Mouse (Mus musculus): Measurements from ENCODE around the gene Gpr176.

Gpr176 gene

DNA sequence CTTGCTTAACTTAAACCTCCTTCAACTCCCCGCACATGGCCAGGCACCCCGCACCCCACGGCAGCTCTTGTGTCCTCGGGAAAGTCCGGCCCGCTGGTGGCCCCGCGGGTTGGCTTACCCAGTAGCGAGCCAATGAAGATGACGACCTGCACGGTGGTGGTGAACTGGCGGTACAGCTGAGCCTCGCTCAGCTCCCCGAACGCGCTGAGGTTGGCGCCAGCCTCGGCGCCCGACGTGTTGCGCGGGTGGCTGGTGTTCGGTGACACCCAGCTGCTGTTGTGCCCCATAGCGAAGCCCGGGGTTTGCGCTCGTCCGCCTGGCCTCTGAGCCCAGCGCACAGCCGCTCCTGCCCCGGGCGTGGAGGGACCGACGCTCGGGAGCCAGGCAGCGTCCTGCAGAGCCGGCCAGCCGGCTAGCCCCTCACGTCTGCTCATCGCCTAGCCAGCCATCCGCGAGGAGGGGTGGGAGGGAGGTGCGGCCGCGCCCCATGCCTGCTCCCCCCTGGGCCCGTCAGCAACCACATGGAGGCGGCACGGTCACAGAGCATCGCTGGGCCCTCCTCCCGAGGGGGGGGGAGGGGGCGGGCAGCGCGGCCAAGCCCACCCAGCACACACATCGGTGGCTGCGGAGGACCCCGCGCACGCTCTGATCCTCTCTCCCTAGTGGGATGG is at the start of gene Gpr176:
Gpr176 (minus strand) TSS at position 519 of the 671 bp plus-strand sequence.
- peak; percentile 1 to 16 for DNase-seq (ENCODE audit: low read depth in 2 of 2, low spot score in 2 of 2)

DNA sequence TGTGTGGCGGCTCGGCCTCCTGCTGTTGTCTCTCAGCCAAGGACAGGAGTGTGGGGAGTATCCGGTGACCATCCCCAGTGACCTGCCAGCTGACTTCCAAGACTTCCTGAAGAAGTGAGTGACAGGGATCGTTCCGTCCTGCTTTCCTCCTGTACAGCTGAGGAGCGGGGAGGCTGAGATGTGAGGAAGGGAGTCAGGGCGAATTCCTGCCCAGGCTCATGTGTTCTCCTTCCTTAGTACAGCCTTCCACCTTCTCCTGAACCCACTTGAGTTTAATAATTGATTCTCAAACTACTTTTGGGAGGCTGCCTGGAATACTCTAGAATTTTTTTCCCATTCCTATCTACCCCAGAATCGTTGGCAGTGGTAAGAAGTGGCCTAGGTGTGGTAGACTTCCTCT is 49.2 kb upstream of the Gpr176 start:
- no peak for DNase-seq (ENCODE audit: low read depth in 2 of 2, low spot score in 2 of 2)

DNA sequence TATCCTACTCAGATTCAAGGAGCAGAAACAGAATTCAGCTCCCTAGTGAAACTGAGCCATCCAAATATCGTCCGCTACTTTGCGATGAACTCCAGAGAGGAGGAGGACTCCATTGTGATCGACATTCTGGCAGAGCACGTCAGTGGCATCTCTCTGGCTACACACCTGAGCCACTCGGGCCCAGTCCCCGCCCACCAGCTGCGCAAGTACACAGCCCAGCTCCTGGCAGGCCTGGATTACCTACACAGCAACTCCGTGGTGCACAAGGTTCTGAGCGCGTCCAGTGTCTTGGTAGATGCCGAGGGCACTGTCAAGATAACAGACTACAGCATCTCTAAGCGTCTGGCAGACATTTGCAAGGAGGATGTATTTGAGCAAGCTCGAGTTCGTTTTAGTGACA is 48.7 kb upstream of the Gpr176 start:
- DNase-seq (ENCODE audit: low read depth in 2 of 2, low spot score in 2 of 2): no peak

DNA sequence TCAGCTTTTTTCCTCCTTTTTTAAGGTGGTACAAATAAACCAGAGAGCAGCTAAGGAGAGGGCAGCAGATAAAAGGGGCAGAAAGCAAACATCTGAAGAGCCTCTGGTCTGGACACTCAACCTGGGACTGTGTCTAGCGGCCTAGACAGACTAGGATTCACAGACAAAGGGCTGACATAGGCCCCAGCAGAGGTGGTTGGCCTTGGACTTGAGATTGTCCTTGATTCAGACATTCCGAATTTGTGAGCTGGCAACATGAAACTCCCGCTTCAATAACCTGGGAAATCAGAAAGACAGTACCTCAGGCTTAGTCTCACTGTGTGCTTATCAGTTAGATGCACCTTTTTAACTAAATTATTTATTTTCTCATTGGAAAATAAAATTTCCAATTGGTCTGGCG is 44.9 kb upstream of the Gpr176 start:
- no peak for DNase-seq (ENCODE audit: low read depth in 2 of 2, low spot score in 2 of 2)

DNA sequence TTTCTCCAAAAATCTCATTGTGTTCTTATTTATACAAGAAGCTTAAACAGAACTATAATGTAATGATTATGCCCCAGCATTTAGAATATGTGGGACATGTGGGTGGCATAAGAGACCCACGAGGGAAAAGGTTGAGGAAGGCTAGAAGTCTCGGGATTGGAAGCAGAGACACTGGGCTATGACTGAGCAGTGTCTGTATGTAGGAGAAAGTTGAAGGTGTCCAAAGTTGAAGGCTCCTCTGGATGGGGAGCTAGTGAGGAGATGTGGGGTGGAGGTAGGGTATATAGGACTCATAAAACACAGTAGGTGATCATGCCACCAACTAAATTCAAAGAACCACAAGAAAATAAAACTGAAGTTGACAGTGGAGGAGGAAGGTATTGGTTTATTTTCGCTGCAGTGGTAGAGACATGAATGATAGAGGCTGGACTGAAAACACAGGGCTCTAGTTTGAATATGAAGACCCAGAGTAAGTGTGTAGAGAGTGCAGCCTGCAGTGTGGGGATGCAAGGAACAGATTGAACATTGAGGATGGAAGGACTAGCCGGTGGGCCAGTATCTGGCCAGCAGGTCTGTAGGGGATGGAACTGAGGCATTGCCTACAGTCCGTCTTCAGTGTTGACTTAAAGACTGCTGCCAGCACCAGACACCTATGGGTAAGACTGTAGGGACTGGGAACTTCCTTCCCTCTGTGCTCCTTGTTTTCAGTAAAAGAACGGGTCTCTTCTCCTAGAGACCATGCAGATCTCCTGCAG is 42.6 kb upstream of the Gpr176 start:
- no peak for DNase-seq (ENCODE audit: low read depth in 2 of 2, low spot score in 2 of 2)

DNA sequence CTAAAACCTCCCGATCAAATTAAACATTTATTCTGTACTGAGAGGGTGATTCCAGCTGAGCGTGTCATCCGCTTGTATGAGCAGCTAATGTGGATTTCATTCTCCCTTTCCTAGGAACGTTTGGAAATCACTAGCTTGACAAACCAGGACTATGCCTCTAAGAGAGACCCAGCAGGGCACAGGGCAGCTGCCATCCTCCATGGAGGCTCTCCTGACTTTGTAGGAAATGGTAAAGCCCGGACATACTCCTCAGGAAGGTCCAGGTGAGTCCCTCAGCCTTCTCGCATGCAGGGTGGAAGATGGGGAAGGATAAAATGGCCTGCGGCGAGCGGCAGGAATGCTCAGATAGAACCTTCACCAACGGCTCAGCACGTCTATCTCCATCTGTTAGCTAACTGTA is 39.6 kb upstream of the Gpr176 start:
- no peak for DNase-seq (ENCODE audit: low read depth in 2 of 2, low spot score in 2 of 2)

DNA sequence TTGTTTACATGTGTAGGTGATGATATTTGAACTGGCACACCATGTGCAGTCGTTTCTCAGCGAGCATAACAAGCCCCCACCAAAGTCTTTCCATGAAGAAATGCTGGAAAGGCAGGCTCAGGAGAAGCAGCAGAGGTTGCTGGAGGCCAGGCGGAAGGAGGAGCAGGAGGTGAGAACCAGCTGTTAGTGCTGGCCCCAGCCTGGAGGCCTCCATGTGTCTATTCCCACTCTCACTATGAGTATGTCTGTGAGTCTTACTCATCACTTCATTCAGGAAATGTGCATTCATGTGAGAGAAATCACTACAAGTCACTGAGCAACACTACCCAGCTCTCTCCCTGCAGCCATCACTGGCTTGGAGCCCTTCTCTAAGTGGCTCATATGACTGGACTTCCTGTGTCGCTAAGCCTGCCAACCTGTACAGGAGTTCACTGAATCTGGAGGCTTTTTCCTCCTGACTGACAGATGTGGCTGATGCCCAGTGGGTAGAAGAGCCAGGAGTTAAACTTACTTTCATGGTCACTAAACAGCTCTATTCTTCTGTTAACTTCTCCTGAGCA is 35.2 kb upstream of the Gpr176 start:
- DNase-seq (ENCODE audit: low read depth in 2 of 2, low spot score in 2 of 2): no peak

DNA sequence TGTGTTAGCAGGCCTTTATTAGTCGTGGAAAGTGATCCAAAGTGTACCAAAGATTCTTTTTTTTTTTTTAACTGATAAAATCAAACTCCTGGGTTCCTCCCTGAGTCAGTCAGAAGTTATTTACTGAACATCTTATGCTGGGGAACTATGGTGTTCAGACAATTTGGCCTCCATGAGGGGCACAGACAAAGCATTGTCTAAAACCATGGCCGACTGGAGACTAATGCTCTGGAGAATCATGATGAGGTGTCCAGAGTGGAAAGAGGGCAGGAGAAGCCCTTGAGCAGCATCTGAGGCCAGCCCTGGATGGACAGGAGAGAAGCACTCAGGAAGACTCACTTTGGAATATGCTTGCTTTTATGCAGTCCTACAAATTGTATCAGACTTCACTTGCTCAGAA is 33.6 kb upstream of the Gpr176 start:
- DNase-seq (ENCODE audit: low read depth in 2 of 2, low spot score in 2 of 2): no peak

DNA sequence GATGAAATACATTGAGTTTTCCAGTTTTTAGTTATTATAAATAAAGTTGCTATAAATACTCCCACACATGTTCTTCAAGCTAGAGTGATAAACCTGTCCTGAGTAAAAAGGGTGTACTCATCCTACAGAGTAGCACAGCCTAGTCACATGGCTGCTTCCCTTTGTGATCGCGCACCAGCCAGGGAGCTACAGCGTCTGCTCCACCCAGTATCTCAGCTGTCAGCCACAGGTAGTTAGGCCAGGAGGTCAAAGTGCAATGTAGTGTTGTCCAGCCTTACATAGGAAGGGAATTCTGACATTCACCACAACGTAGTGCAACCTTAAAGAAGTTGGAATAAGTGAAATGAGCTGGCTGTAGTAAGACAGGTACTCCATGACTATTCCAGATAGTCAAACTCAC is 32.3 kb upstream of the Gpr176 start:
- no peak for DNase-seq (ENCODE audit: low read depth in 2 of 2, low spot score in 2 of 2)

DNA sequence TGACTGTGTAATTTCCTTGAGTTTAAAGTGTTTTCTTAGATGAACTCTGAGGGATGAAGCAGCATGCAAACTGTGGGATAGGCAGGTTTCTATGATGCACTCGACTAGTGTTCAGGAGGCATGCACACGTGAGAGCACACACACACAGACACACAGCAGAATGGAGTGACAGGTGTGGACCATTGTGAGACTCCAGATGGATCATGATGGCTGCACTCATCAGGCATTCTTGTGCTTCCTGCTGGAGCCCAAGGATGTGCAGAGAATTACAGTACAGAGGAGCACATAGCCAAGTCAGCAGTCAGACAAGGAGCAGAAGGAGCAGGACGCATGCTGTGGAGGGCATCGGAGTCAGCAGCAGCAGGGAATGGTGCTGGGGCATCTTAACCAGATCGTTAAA is 31.1 kb upstream of the Gpr176 start:
- no peak for DNase-seq (ENCODE audit: low read depth in 2 of 2, low spot score in 2 of 2)

DNA sequence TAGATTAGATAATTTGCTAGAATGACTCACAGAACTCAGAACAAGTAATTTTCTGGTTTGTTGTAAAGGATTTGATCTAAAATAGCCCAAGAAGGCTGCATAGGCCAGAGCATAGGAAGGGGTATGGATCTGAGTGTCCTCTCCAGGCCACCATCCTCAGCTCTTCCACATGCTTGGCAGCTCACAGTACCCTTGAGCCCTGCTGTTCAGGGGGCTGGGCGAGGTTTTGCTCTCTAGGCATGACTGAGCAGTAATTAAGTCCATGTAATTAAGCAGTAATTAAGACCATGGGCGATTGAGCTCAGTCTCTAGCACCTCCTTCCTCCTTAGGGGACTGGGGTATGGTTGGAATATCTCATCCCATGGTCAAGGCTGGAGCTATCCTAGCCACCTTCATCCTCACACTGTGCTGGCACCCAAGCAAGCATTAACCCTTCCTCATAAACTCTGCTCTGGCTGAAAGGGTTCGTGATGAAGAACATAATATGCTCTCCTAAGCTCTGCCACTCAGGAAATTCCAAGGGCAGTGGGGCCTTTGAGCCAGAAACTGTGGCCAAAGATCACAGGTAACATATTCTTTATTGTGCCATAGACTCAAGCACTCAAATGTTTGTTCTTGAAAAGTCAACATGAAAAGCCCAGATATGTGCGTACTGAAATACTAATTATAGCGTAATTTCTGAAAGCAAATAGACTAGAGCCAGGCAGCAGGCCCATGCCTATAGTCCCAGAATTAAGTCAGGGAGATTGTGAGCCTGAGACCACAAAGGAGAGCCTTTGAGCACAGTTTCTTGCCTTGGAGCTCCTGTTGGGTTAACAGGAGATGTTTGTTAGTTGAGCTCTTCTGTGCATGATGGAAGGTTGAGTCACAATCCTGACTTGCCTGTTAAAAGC is 28.9 kb upstream of the Gpr176 start:
- DNase-seq (ENCODE audit: low read depth in 2 of 2, low spot score in 2 of 2): no peak

DNA sequence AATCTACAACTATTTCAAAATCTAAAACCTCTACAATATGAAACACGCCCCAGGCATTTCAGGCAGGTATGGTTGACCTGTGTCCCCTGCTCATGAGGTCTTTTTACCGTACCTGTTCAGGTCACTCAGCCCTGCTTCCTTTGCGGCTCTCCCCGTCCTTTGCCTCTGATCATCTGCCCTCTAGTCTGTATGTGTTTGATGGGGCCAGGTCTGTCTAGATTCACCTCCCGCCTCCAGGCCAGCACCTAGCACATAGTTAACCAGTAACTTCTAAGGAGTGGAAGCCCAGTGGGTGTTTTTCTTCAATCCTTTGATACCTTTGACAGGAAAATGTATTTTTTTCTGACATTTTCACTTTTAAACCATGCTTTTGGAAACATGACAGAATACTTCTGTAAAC is 26.5 kb upstream of the Gpr176 start:
- no peak for DNase-seq (ENCODE audit: low read depth in 2 of 2, low spot score in 2 of 2)

DNA sequence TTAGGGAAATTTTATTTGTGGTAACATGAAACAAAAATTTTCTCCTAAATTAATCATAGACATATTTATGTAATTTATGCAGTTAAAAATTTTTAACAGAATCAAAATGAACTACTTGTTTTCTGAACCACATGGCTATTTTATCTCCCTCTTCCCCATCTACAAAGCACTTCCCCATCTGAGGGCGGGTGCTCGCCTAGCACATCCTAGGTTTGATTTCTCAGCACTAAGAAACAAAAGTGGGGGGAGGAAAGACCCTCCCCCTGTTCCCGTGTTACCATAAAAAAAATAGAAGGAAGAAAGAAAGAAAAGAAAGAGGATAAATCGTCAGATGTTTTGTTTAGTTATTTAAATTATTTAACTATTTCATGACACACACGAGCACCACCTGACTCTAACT is 18.0 kb upstream of the Gpr176 start:
- no peak for DNase-seq (ENCODE audit: low read depth in 2 of 2, low spot score in 2 of 2)

DNA sequence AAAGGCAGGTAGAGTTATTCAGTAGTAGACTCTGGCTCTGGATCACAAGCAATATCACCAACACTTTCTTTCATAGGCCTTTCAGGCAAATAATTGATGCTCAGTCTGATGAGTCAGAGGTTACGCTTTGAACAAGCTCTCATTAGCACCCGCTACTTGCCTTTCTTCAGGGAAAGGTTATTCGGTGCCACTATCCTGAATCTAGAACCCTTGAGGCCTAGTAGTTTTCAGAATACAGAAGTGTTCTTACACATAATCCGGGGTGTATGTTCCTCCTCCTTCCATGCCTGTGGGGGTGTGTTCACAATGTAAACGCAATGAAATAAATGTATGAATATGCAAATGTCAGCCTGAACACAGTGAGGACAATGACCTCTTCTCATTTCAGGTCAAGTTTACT is 16.9 kb upstream of the Gpr176 start:
- no peak for DNase-seq (ENCODE audit: low read depth in 2 of 2, low spot score in 2 of 2)

DNA sequence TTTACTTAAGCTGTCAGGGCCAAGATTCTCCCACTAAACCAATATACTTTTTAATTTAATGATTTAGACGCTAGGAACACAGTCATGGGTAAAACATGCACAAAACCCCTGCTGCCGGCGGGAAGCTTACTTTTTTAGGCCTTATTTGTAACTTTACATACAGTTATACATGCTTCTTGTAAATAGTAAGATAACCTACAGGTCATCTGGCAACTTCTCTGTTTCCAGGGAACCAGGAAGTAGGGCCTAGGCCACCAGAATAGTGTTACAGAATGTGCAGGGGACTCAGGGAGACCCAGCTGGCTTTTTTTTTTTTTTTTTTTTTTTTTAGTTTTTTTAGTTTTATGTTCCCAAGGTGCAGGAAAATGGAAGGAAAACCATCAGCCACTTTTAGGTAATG is 16.4 kb upstream of the Gpr176 start:
- DNase-seq (ENCODE audit: low read depth in 2 of 2, low spot score in 2 of 2): no peak

DNA sequence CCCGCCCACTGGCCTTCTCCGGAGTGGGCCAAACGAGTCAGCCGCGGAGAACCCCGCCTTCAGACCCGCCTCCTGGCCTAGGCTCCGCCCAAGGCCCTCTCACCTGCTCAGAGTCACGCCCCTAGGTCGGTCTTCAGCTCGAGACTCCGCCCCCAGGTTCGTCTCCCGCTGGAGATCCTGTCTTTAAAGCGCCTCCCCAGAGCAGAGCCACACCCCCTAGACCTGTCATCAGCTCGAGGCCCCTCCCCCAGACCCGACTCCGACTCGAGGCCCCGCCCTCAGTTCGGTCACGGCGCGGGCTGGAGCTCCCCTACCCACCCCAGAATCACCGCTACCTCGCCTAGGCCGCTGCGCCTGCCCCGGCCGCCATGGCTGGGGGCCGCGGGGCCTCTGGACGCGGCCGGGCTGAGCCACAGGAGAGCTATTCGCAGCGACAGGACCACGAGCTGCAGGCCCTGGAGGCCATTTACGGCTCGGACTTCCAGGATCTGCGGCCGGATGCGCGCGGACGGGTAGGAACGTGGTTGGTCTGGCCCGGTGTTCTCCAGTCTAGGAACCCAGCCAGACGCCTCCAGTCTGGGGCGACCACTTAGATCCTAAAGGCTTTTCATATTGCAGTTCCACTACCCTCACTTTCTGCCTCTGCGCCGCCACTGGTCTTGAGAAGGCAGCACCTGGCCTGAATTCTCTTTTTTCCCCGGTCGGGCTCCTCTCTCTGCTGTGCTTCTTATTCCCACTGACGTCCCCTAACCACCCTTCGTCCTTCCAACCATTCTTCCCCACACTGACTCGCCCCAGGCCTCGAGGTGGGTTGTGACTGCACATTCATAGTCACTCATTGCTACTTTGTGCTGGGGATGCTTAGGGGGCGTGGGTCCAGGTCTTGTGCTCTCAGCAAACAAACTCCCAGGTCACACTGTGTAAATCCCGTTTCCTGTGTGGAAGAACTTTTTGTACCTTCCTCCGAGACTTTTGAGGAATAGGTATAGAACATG is 15.4 kb upstream of the Gpr176 start, which contains the start of gene Eif2ak4:
Eif2ak4 (plus strand) TSS at position 278 of the 995 bp plus-strand sequence.
- DNase-seq (ENCODE audit: low read depth in 2 of 2, low spot score in 2 of 2): peak; percentile 99

DNA sequence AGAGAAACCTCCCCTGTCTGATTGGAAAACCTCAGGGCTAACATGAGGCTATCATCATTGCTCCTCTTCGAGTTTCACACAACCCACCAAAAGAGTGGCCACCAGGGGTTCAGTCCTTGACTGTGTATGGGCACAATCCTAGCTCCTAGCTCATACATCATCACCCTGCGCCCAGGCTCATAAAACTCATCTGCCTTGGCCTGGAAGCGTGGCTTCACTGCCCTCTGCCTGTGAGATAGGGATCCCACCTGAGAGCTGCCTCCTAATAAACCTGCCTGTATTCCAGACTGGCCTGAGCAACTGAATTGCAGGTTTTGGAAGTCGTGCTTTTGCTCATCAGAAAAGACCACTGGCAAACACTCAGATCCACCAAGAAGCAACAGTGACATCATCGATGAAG is 10.2 kb upstream of the Gpr176 start:
- DNase-seq (ENCODE audit: low read depth in 2 of 2, low spot score in 2 of 2): no peak

DNA sequence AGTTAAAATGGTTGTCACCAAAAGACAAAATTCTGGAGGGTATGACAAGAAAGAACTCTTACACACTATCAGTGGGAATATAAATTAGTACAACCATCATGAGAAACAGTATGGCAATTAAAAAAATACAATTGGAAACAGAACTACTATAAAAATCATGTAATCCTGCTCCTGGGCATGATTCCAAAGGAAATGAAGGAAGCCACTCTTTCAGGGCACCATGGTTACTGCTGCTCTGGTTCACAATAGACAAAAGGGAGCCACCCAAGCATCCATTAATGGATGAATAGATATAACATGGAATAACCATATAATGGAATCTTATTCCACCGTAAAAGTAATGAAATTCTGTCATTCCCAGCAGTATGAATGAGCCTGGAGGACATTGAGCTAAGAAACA is 6.5 kb upstream of the Gpr176 start:
- no peak for DNase-seq (ENCODE audit: low read depth in 2 of 2, low spot score in 2 of 2)

DNA sequence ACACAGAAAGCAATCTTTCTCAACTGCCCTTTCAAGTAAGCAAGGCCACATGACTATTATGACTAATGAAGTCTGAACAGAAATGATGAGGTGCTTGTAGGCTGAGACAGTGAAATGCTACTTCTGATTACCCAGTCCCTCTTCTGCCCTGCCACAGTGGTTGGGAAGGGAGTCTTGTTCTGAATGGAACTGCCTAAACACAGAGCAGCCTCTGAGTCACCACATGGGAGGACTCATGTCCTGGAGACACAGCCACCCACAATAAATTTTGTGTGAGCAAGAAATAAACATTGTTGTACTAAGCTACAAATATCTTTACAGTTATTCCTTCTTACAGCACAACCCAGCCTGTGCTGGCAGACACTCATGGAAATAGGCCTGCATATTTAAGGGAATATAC is 2.7 kb upstream of the Gpr176 start:
- DNase-seq (ENCODE audit: low read depth in 2 of 2, low spot score in 2 of 2): no peak

DNA sequence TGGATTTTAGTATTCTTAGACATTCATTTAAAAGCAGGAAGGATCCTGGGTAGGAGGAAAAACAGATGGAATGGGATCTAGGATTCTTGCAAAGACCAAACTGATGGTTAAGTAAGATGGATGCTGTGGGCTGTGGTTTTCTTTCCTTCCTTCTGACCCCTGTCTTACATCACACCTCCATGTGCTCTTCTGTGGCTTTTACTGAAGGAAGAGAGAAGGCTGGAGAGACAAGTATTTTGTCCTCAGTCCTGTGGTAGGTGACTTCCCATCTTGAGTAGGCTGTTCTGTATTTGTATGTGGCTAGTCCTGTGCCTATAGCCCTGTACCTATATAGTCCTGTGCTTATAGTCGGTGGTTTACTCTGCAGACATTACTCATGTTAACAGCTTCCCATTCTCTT is 2.3 kb upstream of the Gpr176 start:
- no peak for DNase-seq (ENCODE audit: low read depth in 2 of 2, low spot score in 2 of 2)

Data from CD8-positive naive resting alpha-beta T cell, adult 2 months (primary cell).